In genomic region chr7:4866631-4867180, GRCm38 (mm10) we compare ENCODE assay signal across 8 mouse cellular contexts. TPM values are rescaled to one million over a fixed set of nuclear protein-coding genes. Genes with fewer than 3 reads are reported as not detected.
A peak's percentile ranks its signal among the peaks of the same experiment; 100 is the strongest.
DNase-seq lines count a peak whose midpoint lies in the region; ATAC-seq and TF ChIP-seq lines count a peak whose summit lies in the region.

No protein-coding gene starts in this region.

- no peaks in the 10 kb centered on the region for H3K9me3 ChIP-seq in kidney, postnatal 0 days (replicated peaks; ENCODE audit: low read length)
- H3K9me3 ChIP-seq in intestine, embryonic 15.5 days, result no peaks in the 10 kb centered on the region
- H3K9me3 ChIP-seq in neural tube, embryonic 12.5 days, result no peaks in the 10 kb centered on the region

- no peak for TF ChIP-seq POLR2A in cortical plate, adult 2 months (IDR thresholded peaks at IDR 0.05; ENCODE audit: extremely low read depth, insufficient read depth, low read length)

- peak overlapping the region; percentile 57 for H3K9ac ChIP-seq in kidney, postnatal 0 days (ENCODE audit: low read depth, low read length)
- H3K9ac ChIP-seq in intestine, embryonic 15.5 days, result peak overlapping the region; percentile 59
- peak overlapping the region; percentile 47 for H3K9ac ChIP-seq in neural tube, embryonic 12.5 days

- no peak for TF ChIP-seq CTCF in kidney, postnatal 0 days (IDR thresholded peaks at IDR 0.05; ENCODE audit: low read depth)
- no peak for TF ChIP-seq CTCF in cortical plate, adult 2 months (IDR thresholded peaks at IDR 0.05; ENCODE audit: extremely low read depth, insufficient read depth, low read length)

- ATAC-seq in kidney, postnatal 0 days (replicated peaks; ENCODE audit: low FRiP score, low read depth), result no peak
- peak; percentile 1; the same call in 1 of the 2 replicates for ATAC-seq in intestine, embryonic 15.5 days
- no peak for ATAC-seq in neural tube, embryonic 12.5 days (ENCODE audit: low FRiP score, low read depth)
- no peak for ATAC-seq in activated CD4-positive, CD25-positive, alpha-beta regulatory T cell, adult 4 months

- no peaks in the 10 kb centered on the region for H3K4me1 ChIP-seq in kidney, postnatal 0 days (replicated peaks; ENCODE audit: insufficient read depth, low read length)
- no peaks in the 10 kb centered on the region for H3K4me1 ChIP-seq in cortical plate, adult 2 months (ENCODE audit: control insufficient read depth, insufficient read depth, low read length)
- peaks cover 9% of the 10 kb centered on the region; the same call in 1 of the 2 replicates for H3K4me1 ChIP-seq in intestine, embryonic 15.5 days (replicated peaks)
- H3K4me1 ChIP-seq in neural tube, embryonic 12.5 days, result peaks cover 9% of the 10 kb centered on the region

- DNase-seq in kidney, postnatal 0 days (ENCODE audit: low spot score), result peak; percentile 64
- DNase-seq in kidney, postnatal 36 days, result no peak
- no peak for DNase-seq in gastrocnemius, postnatal 14 days
- no peak for DNase-seq in adrenal gland, postnatal 10 days

- whole genome bisulfite sequencing in kidney, postnatal 0 days, result 33% methylated on average over 10 of the region's 10 CpGs
- WGBS in intestine, embryonic 15.5 days, result 26% methylated on average over 10 of the region's 10 CpGs
- 45% methylated on average over 10 of the region's 10 CpGs for WGBS in neural tube, embryonic 12.5 days

- peak overlapping the region; percentile 63 for H3K27ac ChIP-seq in kidney, postnatal 0 days
- peak overlapping the region; percentile 83 for H3K27ac ChIP-seq in cortical plate, adult 2 months (ENCODE audit: insufficient read depth, low read length)
- peak overlapping the region; percentile 76 for H3K27ac ChIP-seq in intestine, embryonic 15.5 days
- peak overlapping the region; percentile 50; the same call in 1 of the 2 replicates for H3K27ac ChIP-seq in neural tube, embryonic 12.5 days

- H3K36me3 ChIP-seq in kidney, postnatal 0 days (ENCODE audit: insufficient read depth, low read length), result no peaks in the 10 kb centered on the region
- no peaks in the 10 kb centered on the region for H3K36me3 ChIP-seq in intestine, embryonic 15.5 days
- no peaks in the 10 kb centered on the region for H3K36me3 ChIP-seq in neural tube, embryonic 12.5 days

- H3K4me2 ChIP-seq in kidney, postnatal 0 days (ENCODE audit: low read length), result peak overlapping the region; percentile 54
- peak overlapping the region; percentile 53 for H3K4me2 ChIP-seq in intestine, embryonic 15.5 days (replicated peaks)
- H3K4me2 ChIP-seq in neural tube, embryonic 12.5 days (replicated peaks), result peak overlapping the region; percentile 66

- H3K27me3 ChIP-seq in kidney, postnatal 0 days (ENCODE audit: insufficient read depth, low read length), result no peaks in the 10 kb centered on the region
- no peaks in the 10 kb centered on the region for H3K27me3 ChIP-seq in intestine, embryonic 15.5 days (replicated peaks)
- no peaks in the 10 kb centered on the region for H3K27me3 ChIP-seq in neural tube, embryonic 12.5 days (replicated peaks)

- intact Hi-C loops in gastrocnemius, postnatal 14 days (cut with DNase I; ENCODE audit: low total_unique reads), result no loop called here

- H3K4me3 ChIP-seq in kidney, postnatal 0 days (replicated peaks; ENCODE audit: low read depth, low read length), result peak overlapping the region; percentile 44
- peak overlapping the region; percentile 65 for H3K4me3 ChIP-seq in cortical plate, adult 2 months (ENCODE audit: insufficient read depth, low read length)
- peak overlapping the region; percentile 51 for H3K4me3 ChIP-seq in intestine, embryonic 15.5 days (replicated peaks)
- peak overlapping the region; percentile 55 for H3K4me3 ChIP-seq in neural tube, embryonic 12.5 days

RNA-seq across cellular contexts. Expression of gene Isoc2b, which starts 3.4 kb away (rescaled TPM):
- 11.0 and 12.4 TPM in 2 replicates for polyA plus RNA-seq in kidney, postnatal 0 days (2015; fragmentation: Nextera tagmentation; extraction: Ambion mirVana)
- polyA plus RNA-seq in cortical plate, adult 2 months (2012; rRNA removed), result 12.3 and 15.7 TPM in 2 replicates
- polyA plus RNA-seq in intestine, embryonic 15.5 days (2015; fragmentation: Nextera tagmentation; extraction: Ambion mirVana), result 9.7 and 15.5 TPM in 2 replicates
- 4.8 and 5.4 TPM in 2 replicates for polyA plus RNA-seq in neural tube, embryonic 12.5 days (2016; fragmentation: Nextera tagmentation; extraction: Ambion mirVana)
- 1 to 10 TPM; 2.4 TPM for total RNA-seq in gastrocnemius, postnatal 14 days (2021)
- polyA plus RNA-seq in activated CD4-positive, CD25-positive, alpha-beta regulatory T cell, adult 4 months (2017; shearing (Covaris generic)), result 10 to 100 TPM; 34.4 to 50.2 TPM
- 10 to 100 TPM in 1 of 2 experiments, 1 to 10 TPM in 1; 6.8 to 13.3 TPM for total RNA-seq in adrenal gland, postnatal 10 days (2021)

RNA-seq across cellular contexts. Expression of gene Isoc2a, which starts 10.2 kb away (rescaled TPM):
- 0.72 and 0.77 TPM in 2 replicates for polyA plus RNA-seq in kidney, postnatal 0 days (2015; fragmentation: Nextera tagmentation; extraction: Ambion mirVana)
- polyA plus RNA-seq in cortical plate, adult 2 months (2012; rRNA removed), result 11.7 and 11.8 TPM in 2 replicates
- 0.68 and 1.0 TPM in 2 replicates for polyA plus RNA-seq in intestine, embryonic 15.5 days (2015; fragmentation: Nextera tagmentation; extraction: Ambion mirVana)
- polyA plus RNA-seq in neural tube, embryonic 12.5 days (2016; fragmentation: Nextera tagmentation; extraction: Ambion mirVana), result 0.91 and 0.93 TPM in 2 replicates
- 10 to 100 TPM; 15.8 to 16.7 TPM for total RNA-seq in gastrocnemius, postnatal 14 days (2021)
- polyA plus RNA-seq in activated CD4-positive, CD25-positive, alpha-beta regulatory T cell, adult 4 months (2017; shearing (Covaris generic)), result under 1 TPM; 0.20 to 0.69 TPM
- total RNA-seq in adrenal gland, postnatal 10 days (2021), result 10 to 100 TPM; 52.8 to 56.8 TPM

RNA-seq across cellular contexts. Expression of gene Shisa7, which starts 22.2 kb away (rescaled TPM):
- 0.62 and 0.67 TPM in 2 replicates for polyA plus RNA-seq in kidney, postnatal 0 days (2015; fragmentation: Nextera tagmentation; extraction: Ambion mirVana)
- 135 and 143 TPM in 2 replicates for polyA plus RNA-seq in cortical plate, adult 2 months (2012; rRNA removed)
- 0.21 and 0.27 TPM in 2 replicates for polyA plus RNA-seq in intestine, embryonic 15.5 days (2015; fragmentation: Nextera tagmentation; extraction: Ambion mirVana)
- 6.0 and 6.5 TPM in 2 replicates for polyA plus RNA-seq in neural tube, embryonic 12.5 days (2016; fragmentation: Nextera tagmentation; extraction: Ambion mirVana)
- total RNA-seq in gastrocnemius, postnatal 14 days (2021), result not detected
- under 1 TPM in 1 of 2 experiments, not detected in 1; 0.09 TPM for polyA plus RNA-seq in activated CD4-positive, CD25-positive, alpha-beta regulatory T cell, adult 4 months (2017; shearing (Covaris generic))
- 1 to 10 TPM; 1.3 to 3.1 TPM for total RNA-seq in adrenal gland, postnatal 10 days (2021)

RNA-seq across cellular contexts. Expression of gene Gm36210, which starts 39.6 kb away (rescaled TPM):
- polyA plus RNA-seq in kidney, postnatal 0 days (2015; fragmentation: Nextera tagmentation; extraction: Ambion mirVana), result not detected in 2 replicates
- polyA plus RNA-seq in cortical plate, adult 2 months (2012; rRNA removed), result 0.31 and 0.32 TPM in 2 replicates
- polyA plus RNA-seq in intestine, embryonic 15.5 days (2015; fragmentation: Nextera tagmentation; extraction: Ambion mirVana), result not detected in 2 replicates
- 0.29 TPM in 1 of 2 replicates, not detected in the other for polyA plus RNA-seq in neural tube, embryonic 12.5 days (2016; fragmentation: Nextera tagmentation; extraction: Ambion mirVana)
- total RNA-seq in gastrocnemius, postnatal 14 days (2021), result not detected
- polyA plus RNA-seq in activated CD4-positive, CD25-positive, alpha-beta regulatory T cell, adult 4 months (2017; shearing (Covaris generic)), result not detected
- not detected for total RNA-seq in adrenal gland, postnatal 10 days (2021)

RNA-seq across cellular contexts. Expression of gene Zfp628, which starts 48.3 kb away (rescaled TPM):
- polyA plus RNA-seq in kidney, postnatal 0 days (2015; fragmentation: Nextera tagmentation; extraction: Ambion mirVana), result 3.5 and 3.9 TPM in 2 replicates
- polyA plus RNA-seq in cortical plate, adult 2 months (2012; rRNA removed), result 9.7 TPM in 2 replicates
- polyA plus RNA-seq in intestine, embryonic 15.5 days (2015; fragmentation: Nextera tagmentation; extraction: Ambion mirVana), result 2.9 and 3.4 TPM in 2 replicates
- polyA plus RNA-seq in neural tube, embryonic 12.5 days (2016; fragmentation: Nextera tagmentation; extraction: Ambion mirVana), result 4.4 and 4.5 TPM in 2 replicates
- total RNA-seq in gastrocnemius, postnatal 14 days (2021), result 1 to 10 TPM; 7.9 to 8.4 TPM
- 1 to 10 TPM; 1.9 TPM for polyA plus RNA-seq in activated CD4-positive, CD25-positive, alpha-beta regulatory T cell, adult 4 months (2017; shearing (Covaris generic))
- total RNA-seq in adrenal gland, postnatal 10 days (2021), result 10 to 100 TPM; 14.7 to 16.4 TPM

Comparison
In these comparisons a context has a peak if more than half of its experiments do, and no peak if none do; other contexts are left out.
1. RNA of gene Shisa7, which starts 22.2 kb away (polyA plus RNA-seq): 135 to 143 TPM in cortical plate, adult 2 months; 6.0 to 6.5 TPM in neural tube, embryonic 12.5 days, 0.62 to 0.67 TPM in kidney, postnatal 0 days, 0.21 to 0.27 TPM in intestine, embryonic 15.5 days and 0.09 TPM in activated CD4-positive, CD25-positive, alpha-beta regulatory T cell, adult 4 months; every median in the first group is over 10 times any median in the second.
2. Peak in every context shown above with its lines, with median percentiles within 50 percentile points of each other: H3K27ac ChIP-seq, H3K4me2 ChIP-seq, H3K4me3 ChIP-seq and H3K9ac ChIP-seq.